Mouse (Mus musculus) adrenal gland, postnatal 36 days (tissue): ENCODE results near the gene Rasl10a. TPM values are rescaled to one million over a fixed set of nuclear protein-coding genes. Genes with fewer than 3 reads are reported as not detected.
A peak's percentile ranks its signal among the peaks of the same experiment; 100 is the strongest.
"Not testable (repeated sequence)": the region's sequence is repeated elsewhere in the genome, so short reads cannot be mapped to it uniquely, and the experiment has no call there.

Experiments used
- DNase-seq, 2 experiments: peaks; one replicate each; pipeline ENCODE4 v3.0.0; 2021; ENCODE audit warnings: mixed read lengths in 1 of 2
- microRNA-seq: library from miRNA; unstranded; fragments of <30 nt; microRNA quantifications from one replicate; pipeline ENCODE4 v1.2.0, GENCODE M21; 2021
- total RNA-seq, 2 experiments: library from RNA; stranded (reverse); gene quantifications; 2 replicates each; pipeline ENCODE4 v1.2.3; 2021

Rasl10a gene
- total RNA-seq, 2 experiments from 2014 or later, result 0.56 TPM; not detected in 1

- no peak for DNase-seq
These were observed 17.0 kb downstream of the Rasl10a start for GRCm38 (mm10) chr11:5074882-5075281.

DNA sequence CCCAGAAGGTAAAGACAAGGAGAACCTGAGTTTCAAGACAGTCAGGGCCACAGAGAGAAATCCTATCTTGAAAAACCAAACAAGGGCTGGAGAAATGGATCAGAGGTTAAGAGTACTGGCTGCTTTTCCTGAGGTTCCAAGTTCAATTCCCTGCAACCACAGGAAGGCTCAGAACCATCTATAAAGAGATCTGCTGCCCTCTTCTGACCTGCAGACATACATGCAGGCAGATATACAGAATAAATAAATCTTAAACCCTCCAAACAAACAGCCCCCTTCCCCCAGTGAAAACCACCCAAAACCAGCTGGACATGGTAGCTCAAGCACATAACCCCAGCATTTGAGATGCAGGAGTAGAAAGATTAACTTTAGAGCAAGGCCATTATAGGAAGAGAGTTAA is 17.8 kb downstream of the Rasl10a start:
- no peak for DNase-seq

GRCm38 (mm10) chr11:5076843-5077242 is 18.9 kb downstream of the Rasl10a start:
- not testable (repeated sequence) for DNase-seq

GRCm38 (mm10) chr11:5089147-5089546 is 31.2 kb downstream of the Rasl10a start:
- DNase-seq, result peak; percentile 39 to 44

- no peak for DNase-seq
These were observed 33.8 kb downstream of the Rasl10a start for GRCm38 (mm10) chr11:5091706-5092105.

DNA sequence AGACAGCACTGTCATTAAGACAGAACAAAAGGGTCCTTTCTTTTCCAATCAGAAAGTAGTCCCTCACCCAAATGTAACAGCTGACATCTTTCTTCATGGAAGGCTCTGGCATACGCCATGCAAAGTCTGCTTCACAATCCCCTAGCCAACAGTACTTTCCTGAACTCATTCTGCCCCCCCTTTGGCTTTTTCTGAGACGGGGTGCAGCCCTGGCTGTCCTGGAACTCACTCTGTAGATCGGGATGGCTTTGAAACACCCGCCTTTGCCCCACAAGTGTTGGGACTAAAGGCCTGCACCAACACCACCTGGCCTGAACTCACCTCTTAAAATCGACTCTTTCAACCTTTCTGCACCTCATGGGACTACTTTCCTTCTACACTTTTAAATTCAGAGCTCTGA is 37.9 kb downstream of the Rasl10a start:
- no peak for DNase-seq

DNA sequence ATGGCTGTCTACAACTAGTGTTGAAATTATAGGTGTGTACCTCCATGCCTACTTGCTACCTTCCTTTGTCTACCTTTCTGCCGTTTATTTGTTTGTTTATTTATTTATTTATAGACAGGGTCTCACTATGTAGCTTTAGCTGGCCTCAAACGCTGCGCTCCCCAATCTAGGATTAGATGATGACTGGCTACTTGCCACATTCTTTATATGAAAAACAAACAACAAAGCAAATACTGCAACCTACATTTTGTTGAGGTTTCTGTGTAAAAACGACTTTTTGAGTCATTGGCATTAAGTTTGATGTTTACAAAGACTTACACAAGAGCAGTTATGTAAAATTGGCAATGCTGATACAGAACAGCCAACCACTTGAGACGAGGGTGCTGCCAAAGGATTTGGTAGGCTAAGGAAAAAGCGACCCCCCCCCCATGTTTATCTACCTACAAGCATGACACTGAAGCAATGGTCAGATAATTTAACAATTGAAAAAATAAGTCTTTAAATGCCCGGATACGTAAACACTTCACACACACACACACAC is 38.6 kb downstream of the Rasl10a start:
- no peak for DNase-seq

- DNase-seq, result peak; percentile 54 to 63
These were observed 40.3 kb downstream of the Rasl10a start for GRCm38 (mm10) chr11:5098035-5098735.

DNA sequence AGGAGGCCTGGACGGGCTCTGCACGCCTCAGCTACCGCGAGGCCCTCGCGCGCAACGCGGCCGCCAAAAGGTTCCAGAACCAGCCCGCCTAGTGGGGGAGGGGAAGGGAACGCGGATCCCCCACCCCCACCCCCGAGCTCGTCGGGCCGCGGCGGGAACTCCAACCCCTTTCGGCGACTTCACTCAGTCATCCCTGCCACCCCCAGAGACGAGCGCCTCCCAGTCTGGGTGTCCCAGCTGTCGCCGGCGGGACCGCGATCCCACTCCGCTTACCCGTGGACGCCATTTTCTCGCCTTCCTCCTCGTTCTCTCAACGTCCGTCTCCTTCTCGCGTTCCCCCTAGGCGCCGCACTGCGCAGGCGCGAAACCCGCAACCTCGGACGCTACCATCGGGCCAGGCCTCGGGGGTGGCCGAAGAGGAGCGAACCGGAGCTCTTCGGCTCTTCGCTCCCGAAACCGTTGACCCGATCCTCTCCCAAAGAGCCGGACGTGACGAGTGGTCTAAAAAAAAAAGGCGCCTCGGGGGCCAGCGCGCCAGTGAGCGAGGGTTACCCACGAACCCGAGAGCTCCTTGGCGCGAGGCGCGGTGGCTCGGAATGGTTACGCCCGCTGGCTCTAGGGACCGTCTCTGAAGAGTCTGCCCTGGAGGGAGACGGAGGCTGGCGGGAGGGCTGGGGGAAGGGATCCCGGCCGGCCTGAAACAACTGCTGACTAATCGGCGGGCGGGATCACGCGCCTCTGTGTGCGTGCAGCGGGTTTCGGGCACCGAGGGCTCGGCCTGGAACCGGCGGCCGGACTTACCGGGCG is 41.0 kb downstream of the Rasl10a start, which contains the start of the genes Rhbdd3 and Ewsr1:
Gene Rhbdd3, plus strand, starts transcription at position 191 of the 807 bp plus-strand sequence.
Gene Ewsr1, minus strand, starts transcription at position 531 of the 807 bp plus-strand sequence.
- DNase-seq, result peak; percentile 96 to 98

DNA sequence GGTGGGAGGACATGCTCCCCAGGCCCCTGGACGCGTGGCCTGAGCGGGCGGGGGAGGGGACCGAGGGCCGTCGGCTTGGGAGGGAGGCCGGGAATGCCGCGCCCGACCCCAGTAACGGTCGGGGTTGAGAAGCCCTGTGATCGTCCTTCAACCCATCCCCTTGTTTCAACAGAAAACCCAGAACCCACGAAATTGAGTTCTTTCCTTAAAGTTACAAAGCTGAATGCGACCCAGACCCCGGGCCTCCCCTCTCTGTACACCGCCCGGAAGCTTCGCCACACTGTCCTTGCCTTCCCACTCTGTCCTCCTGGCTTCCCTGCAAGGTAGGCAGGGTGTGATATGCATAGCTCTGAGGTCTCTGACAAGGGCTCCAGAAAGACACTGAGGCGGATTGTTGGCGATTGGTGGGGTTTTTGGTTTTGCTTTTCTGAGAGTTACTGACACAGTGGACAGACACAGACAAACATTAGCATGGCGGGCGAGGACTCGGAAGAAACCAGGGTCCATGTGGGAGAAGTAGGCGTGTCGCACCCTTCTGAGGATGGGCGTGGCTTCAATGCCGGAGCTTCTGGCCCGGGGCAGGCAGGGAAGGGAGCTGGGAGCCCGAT is 41.8 kb downstream of the Rasl10a start:
- peak; percentile 89 to 90 for DNase-seq

GRCm38 (mm10) chr11:5100283-5100682 is 42.4 kb downstream of the Rasl10a start:
- no peak for DNase-seq

- no peak for DNase-seq
These were observed 42.9 kb downstream of the Rasl10a start for GRCm38 (mm10) chr11:5100801-5101200.

- DNase-seq, result no peak
These were observed 43.7 kb downstream of the Rasl10a start for GRCm38 (mm10) chr11:5101641-5102040.

- DNase-seq, result no peak
These were observed 44.5 kb downstream of the Rasl10a start for GRCm38 (mm10) chr11:5102384-5102783.

GRCm38 (mm10) chr11:5103986-5104509 is 46.1 kb downstream of the Rasl10a start:
- no peak for DNase-seq

- DNase-seq, result no peak
These were observed 51.5 kb downstream of the Rasl10a start for GRCm38 (mm10) chr11:5109441-5109840.

Small RNA genes lying within 50 kb of the gene (microRNA-seq; reads per million reads assigned to microRNA genes)
- gene Gm47296, result not detected

Other genes starting within 250 kb of the Rasl10a start
- gene Nf2, start 208.6 kb upstream of the Rasl10a start, total RNA-seq, result 100 to 1,000 TPM in 1 of 2 experiments, 10 to 100 TPM in 1; 75.0 to 162 TPM
- 10 to 100 TPM; 26.0 to 30.2 TPM for gene Nipsnap1, start 184.2 kb upstream of the Rasl10a start, total RNA-seq
- 10 to 100 TPM; 33.3 to 33.6 TPM for gene Thoc5, start 162.8 kb upstream of the Rasl10a start, total RNA-seq
- 1 to 10 TPM; 1.4 TPM for gene Nefh, start 110.1 kb upstream of the Rasl10a start, total RNA-seq
- 10 to 100 TPM; 59.6 to 59.7 TPM for gene Ap1b1, start 71.3 kb upstream of the Rasl10a start, total RNA-seq
- gene Gas2l1, start 7.2 kb downstream of the Rasl10a start, total RNA-seq, result 10 to 100 TPM; 41.4 to 50.8 TPM
- gene Rhbdd3, start 40.8 kb downstream of the Rasl10a start, total RNA-seq, result 10 to 100 TPM; 17.3 to 27.7 TPM
- 100 to 1,000 TPM; 219 to 230 TPM for gene Ewsr1, start 41.1 kb downstream of the Rasl10a start, total RNA-seq
- 1 to 10 TPM; 7.8 to 9.0 TPM for gene Emid1, start 94.1 kb downstream of the Rasl10a start, total RNA-seq
- gene Kremen1, start 203.4 kb downstream of the Rasl10a start, total RNA-seq, result 10 to 100 TPM; 19.7 to 23.7 TPM